In genomic region chr1:87213735-87214704, GRCm38 (mm10) we compare ENCODE assay signal across 8 mouse cellular contexts. TPM values are rescaled to one million over a fixed set of nuclear protein-coding genes. Genes with fewer than 3 reads are reported as not detected.
DNase-seq lines count a peak whose midpoint lies in the region; ATAC-seq lines count a peak whose summit lies in the region.

Eif4e2 (plus strand) TSS chr1:87213914.

- no peaks in the 10 kb centered on the region for H3K9me3 ChIP-seq in heart, embryonic 13.5 days
- no peaks in the 10 kb centered on the region for H3K9me3 ChIP-seq in liver, embryonic 12.5 days (replicated peaks)
- H3K9me3 ChIP-seq in stomach, embryonic 15.5 days: no peaks in the 10 kb centered on the region

- peaks cover 14% of the 10 kb centered on the region for H3K36me3 ChIP-seq in heart, embryonic 13.5 days
- peaks cover 34% of the 10 kb centered on the region for H3K36me3 ChIP-seq in liver, embryonic 12.5 days
- 0 out of 2 replicates have a peak, but pooled peaks cover 3% of the 10 kb centered on the region for H3K36me3 ChIP-seq in stomach, embryonic 15.5 days

- peaks cover 15% of the 10 kb centered on the region for H3K27me3 ChIP-seq in heart, embryonic 13.5 days (replicated peaks)
- peaks cover 15% of the 10 kb centered on the region for H3K27me3 ChIP-seq in liver, embryonic 12.5 days (replicated peaks)
- no peaks in the 10 kb centered on the region for H3K27me3 ChIP-seq in stomach, embryonic 15.5 days (replicated peaks)

- H3K4me3 ChIP-seq in brown adipose tissue, adult 24 weeks (ENCODE audit: insufficient read depth, low read depth, low read length): peak within 1 kb of the TSS; percentile 80
- peak within 1 kb of the TSS; percentile 87 for H3K4me3 ChIP-seq in heart, embryonic 13.5 days
- H3K4me3 ChIP-seq in liver, embryonic 12.5 days: peak within 1 kb of the TSS; percentile 96
- H3K4me3 ChIP-seq in stomach, embryonic 15.5 days (replicated peaks): peak within 1 kb of the TSS; percentile 93

- H3K4me2 ChIP-seq in heart, embryonic 13.5 days: peak within 1 kb of the TSS; percentile 92
- peak within 1 kb of the TSS; percentile 93 for H3K4me2 ChIP-seq in liver, embryonic 12.5 days
- peak within 1 kb of the TSS; percentile 71 for H3K4me2 ChIP-seq in stomach, embryonic 15.5 days

- WGBS in heart, embryonic 13.5 days: under 1% methylated on average over 96 of the region's 99 CpGs
- under 1% methylated on average over 84 of the region's 99 CpGs for WGBS in liver, embryonic 12.5 days (ENCODE audit: insufficient replicate concordance)
- WGBS in stomach, embryonic 15.5 days: under 1% methylated on average over 70 of the region's 99 CpGs

- DNase-seq in CD4-positive, CD25-positive, alpha-beta regulatory T cell, adult 2 months (ENCODE audit: low read depth, low spot score): peak; percentile 96
- DNase-seq in fat pad, adult 2 months (ENCODE audit: extremely low read depth, low read depth, low spot score): peak; percentile 21
- DNase-seq in kidney, postnatal 10 days: peak; percentile 97
- peak; percentile 89 to 92 for DNase-seq in natural killer cell, adult 2 months (ENCODE audit: low spot score in 2 of 2)

- ATAC-seq in heart, embryonic 13.5 days (ENCODE audit: extremely low read depth, insufficient number of reproducible peaks, low FRiP score, low TSS enrichment): peak; percentile 92
- ATAC-seq in liver, embryonic 12.5 days: peak; percentile 97
- peak; percentile 96 for ATAC-seq in stomach, embryonic 15.5 days (ENCODE audit: insufficient read depth, low FRiP score, low read depth)

- H3K9ac ChIP-seq in heart, embryonic 13.5 days: peak within 1 kb of the TSS; percentile 99
- peak within 1 kb of the TSS; percentile 98 for H3K9ac ChIP-seq in liver, embryonic 12.5 days
- peak within 1 kb of the TSS; percentile 97 for H3K9ac ChIP-seq in stomach, embryonic 15.5 days

- H3K4me1 ChIP-seq in brown adipose tissue, adult 24 weeks (ENCODE audit: control insufficient read depth, insufficient read depth, insufficient read length, low read length): peaks cover 14% of the 10 kb centered on the region; the same call in 1 of the 2 replicates
- peaks cover 42% of the 10 kb centered on the region for H3K4me1 ChIP-seq in heart, embryonic 13.5 days
- H3K4me1 ChIP-seq in liver, embryonic 12.5 days: peaks cover 49% of the 10 kb centered on the region
- H3K4me1 ChIP-seq in stomach, embryonic 15.5 days: peaks cover 17% of the 10 kb centered on the region

- H3K27ac ChIP-seq in brown adipose tissue, adult 24 weeks (replicated peaks; ENCODE audit: low read depth, low read length): peak within 1 kb of the TSS; percentile 91
- H3K27ac ChIP-seq in heart, embryonic 13.5 days (replicated peaks): peak within 1 kb of the TSS; percentile 100
- H3K27ac ChIP-seq in liver, embryonic 12.5 days: peak within 1 kb of the TSS; percentile 99
- peak within 1 kb of the TSS; percentile 99 for H3K27ac ChIP-seq in stomach, embryonic 15.5 days

RNA-seq across cellular contexts. Expression of gene Eif4e2, which starts in this region (rescaled TPM):
- polyA plus RNA-seq in brown adipose tissue, adult 24 weeks (2012; ENCODE audit: insufficient read depth, insufficient read length, missing spikeins): 77.7 and 83.0 TPM in 2 replicates
- polyA plus RNA-seq in heart, embryonic 13.5 days (2015; fragmentation: Nextera tagmentation; extraction: Ambion mirVana): 120 and 123 TPM in 2 replicates
- polyA plus RNA-seq in liver, embryonic 12.5 days (2016; fragmentation: Nextera tagmentation; extraction: Ambion mirVana): 114 and 117 TPM in 2 replicates
- polyA plus RNA-seq in stomach, embryonic 15.5 days (2015; fragmentation: Nextera tagmentation; extraction: Ambion mirVana): 149 and 156 TPM in 2 replicates

Comparison
In these comparisons a context has a peak if more than half of its experiments do, and no peak if none do; other contexts are left out.
1. Peak in every context shown above with its lines: DNase-seq, ATAC-seq, H3K4me3 ChIP-seq and H3K27ac ChIP-seq.
2. DNase-seq: peak in every context shown above with its lines; median percentile 97 in kidney, postnatal 10 days; 96 in CD4-positive, CD25-positive, alpha-beta regulatory T cell, adult 2 months; 90 in natural killer cell, adult 2 months; 21 in fat pad, adult 2 months.